Mouse (Mus musculus) thymus, postnatal 36 days (tissue): ENCODE data around the gene Rtkn2.
"Not testable (repeated sequence)": the region's sequence is repeated elsewhere in the genome, so short reads cannot be mapped to it uniquely, and the experiment has no call there.

Source experiments
- DNase-seq, 2 experiments: peaks; one replicate each; pipeline ENCODE4 v3.0.0; 2022; ENCODE audit warnings: mixed read lengths in 2 of 2

The Rtkn2 gene

GRCm38 (mm10) chr10:68081712-68082111 is 102.3 kb downstream of the Rtkn2 start:
- DNase-seq, result peak; percentile 47 to 67

GRCm38 (mm10) chr10:68085574-68085973 is 106.2 kb downstream of the Rtkn2 start:
- no peak for DNase-seq

- no peak for DNase-seq
Observed at GRCm38 (mm10) chr10:68086973-68087372, 107.6 kb downstream of the Rtkn2 start.

- no peak for DNase-seq
Observed at GRCm38 (mm10) chr10:68087722-68088121, 108.4 kb downstream of the Rtkn2 start.

- peak in 1 of 2 experiments; percentile 30 for DNase-seq
Observed at GRCm38 (mm10) chr10:68089435-68090196, 110.2 kb downstream of the Rtkn2 start.

DNA sequence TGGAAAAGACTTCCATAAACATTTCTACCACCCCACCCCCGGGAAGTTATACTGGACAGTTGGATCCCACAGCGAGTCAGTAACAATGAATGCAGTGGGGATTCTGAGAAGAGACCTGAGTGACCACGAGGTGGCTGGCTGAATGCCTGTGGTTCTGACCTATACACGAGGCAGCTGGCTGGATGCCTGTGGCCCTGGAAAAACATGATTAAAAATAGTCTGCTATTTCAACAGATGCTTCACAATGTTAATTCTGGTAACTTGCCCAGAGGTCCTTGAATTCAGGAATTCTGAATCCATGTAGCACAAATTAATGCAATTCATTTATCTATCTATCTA is 110.8 kb downstream of the Rtkn2 start:
- DNase-seq, result no peak

DNA sequence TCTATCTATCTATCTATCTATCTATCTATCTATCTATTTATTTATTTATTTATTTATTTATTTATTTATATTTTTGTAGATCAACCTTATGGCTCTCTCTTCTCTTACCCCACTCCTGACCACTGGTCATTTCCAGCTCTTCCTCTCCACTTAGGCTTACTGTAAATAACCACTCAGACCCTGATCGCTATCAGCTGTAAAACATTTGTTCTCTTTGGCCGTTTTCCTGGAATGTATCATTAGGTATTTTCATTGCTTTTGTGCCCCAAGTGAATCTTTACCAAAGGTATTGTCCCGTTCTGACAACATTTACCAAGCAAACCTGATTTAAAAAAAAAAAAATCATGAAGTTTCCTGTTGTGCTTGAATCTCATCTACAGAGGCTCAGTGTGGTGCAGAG is 111.2 kb downstream of the Rtkn2 start:
- no peak for DNase-seq

- no peak for DNase-seq
Observed at GRCm38 (mm10) chr10:68091011-68091410, 111.6 kb downstream of the Rtkn2 start.

GRCm38 (mm10) chr10:68091840-68092239 is 112.5 kb downstream of the Rtkn2 start:
- DNase-seq, result no peak

DNA sequence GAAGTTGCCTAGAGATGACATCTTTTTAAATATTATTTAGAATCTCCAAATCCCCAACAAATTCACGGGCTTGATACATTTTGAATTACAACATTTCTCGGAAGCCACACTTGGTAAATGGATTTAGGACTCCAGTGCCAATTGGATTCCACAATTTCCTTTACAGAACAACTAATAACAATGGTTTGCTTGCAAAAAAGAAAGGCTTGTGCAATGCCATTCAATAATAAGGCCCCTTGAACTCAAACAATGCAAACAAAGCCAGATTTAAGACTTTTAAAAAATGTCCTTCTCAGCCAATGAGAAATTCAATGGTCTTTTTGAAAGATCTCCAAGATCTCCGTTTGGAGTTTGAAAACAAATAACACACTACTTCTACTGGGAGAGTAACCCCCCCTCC is 114.1 kb downstream of the Rtkn2 start:
- no peak for DNase-seq

- no peak for DNase-seq
Observed at GRCm38 (mm10) chr10:68095136-68095535, 115.8 kb downstream of the Rtkn2 start.

DNA sequence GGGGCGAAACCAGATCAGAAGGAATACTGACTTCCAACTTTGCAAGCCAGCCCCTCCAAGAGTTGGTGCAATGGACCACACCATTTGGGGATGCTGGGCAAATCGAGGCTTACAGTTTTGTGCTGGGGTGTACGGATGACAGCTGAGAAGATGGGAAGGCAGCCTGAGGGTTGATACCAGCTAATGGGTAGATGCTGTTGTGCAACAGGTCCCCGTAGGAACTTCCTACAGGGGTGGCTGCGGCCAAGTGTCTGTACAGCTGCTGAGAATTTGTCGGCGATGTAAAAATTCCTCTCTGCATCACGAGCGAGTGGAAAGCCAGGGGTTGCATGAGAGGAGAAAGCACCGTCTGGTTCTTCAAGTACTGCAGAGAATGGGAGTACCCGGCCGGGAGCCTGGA is 117.0 kb downstream of the Rtkn2 start:
- no peak for DNase-seq

- DNase-seq, result no peak
Observed at GRCm38 (mm10) chr10:68097821-68098675, 118.7 kb downstream of the Rtkn2 start.

DNA sequence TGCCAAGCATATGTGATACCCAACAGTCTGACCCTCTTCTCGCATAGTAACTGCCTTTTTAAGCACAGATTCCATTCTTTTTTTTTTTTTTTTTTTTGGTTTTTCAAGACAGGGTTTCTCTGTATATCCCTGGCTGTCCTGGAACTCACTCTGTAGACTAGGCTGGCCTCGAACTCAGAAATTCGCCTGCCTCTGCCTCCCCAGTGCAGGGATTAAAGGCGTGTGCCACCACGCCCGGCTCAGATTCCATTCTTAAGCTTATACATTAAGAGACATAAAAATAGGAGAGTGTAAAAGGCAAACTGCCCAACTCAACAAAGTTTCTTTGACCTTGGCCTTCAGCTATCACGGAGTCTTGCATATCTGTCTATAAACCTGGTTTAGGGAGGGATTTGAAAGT is 120.4 kb downstream of the Rtkn2 start:
- DNase-seq, result not testable (repeated sequence)

DNA sequence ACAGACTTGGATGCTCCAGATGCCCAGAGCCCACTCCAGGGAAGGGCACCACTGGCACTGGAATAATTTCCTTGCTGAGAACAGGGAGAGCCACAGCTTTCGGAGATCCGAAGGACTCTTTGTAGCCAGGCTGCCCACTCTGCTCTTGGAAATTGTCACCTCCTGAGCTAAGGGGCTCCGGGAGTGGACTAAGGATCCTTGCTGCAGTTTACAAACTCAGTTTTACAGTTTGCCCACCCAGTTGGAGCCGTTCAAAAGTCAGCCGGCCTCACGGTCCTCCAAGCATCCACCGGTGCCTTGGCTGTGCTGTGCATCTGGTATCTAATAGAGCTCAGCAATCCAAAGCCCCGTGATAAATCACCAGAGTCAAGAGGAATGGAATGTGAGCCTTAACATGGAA is 121.1 kb downstream of the Rtkn2 start:
- DNase-seq, result no peak

DNA sequence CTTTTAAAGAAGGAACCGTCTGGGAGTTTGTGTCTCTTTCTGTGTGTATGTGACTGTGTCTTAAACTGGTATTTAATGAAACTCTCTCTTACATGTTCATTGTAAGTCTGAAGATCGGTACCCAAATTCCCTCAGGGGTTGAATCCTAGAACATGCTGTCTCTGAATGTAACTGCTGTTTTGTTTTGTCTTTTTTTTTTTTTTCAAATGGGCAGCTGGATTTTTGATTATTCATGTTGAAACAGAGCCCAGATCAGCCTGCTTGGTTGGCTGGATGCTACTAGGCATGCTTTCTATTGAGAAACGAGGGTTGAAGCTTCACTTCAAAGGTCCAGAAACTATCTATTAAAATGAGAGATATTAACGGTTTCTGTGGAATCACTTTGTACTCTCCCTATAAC is 121.9 kb downstream of the Rtkn2 start:
- no peak for DNase-seq

DNA sequence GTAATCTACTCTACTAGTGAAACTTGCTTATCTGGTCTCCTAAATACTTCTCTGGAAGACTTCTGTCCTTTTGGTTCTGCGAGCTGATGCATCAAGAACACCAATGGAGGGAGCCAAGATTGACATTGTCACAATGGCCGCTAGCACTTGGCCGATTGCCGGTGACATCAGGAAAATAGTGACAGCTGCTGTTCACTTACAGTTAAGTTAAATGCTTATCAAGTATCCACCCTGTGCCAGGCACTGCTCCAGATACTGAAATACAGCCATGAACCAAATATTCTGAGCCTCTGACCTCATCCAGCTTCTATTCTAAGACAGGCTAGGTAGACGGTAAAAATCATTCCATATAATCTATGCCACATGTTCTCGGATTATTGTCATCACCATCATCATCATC is 123.2 kb downstream of the Rtkn2 start:
- DNase-seq, result no peak

GRCm38 (mm10) chr10:68103078-68103855 is 123.9 kb downstream of the Rtkn2 start:
- DNase-seq, result no peak

DNA sequence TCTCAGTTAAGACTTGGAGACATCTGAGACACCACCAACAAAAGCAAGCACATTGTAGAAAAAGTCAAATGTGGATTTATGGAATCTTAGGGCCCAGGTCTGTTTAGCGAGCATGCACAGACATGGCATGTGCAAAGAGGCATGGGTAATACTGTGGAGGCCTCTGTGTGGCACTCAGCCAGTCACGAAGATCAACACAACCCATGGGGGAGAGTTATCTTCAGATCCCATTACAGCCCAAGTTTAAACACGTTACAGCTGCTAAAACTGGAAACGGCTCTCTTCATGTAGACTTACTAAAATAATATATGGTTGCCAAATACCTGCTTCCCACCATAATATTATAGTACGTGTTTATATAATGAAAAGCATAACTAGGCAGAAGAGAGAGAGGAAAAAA is 124.6 kb downstream of the Rtkn2 start:
- no peak for DNase-seq

DNA sequence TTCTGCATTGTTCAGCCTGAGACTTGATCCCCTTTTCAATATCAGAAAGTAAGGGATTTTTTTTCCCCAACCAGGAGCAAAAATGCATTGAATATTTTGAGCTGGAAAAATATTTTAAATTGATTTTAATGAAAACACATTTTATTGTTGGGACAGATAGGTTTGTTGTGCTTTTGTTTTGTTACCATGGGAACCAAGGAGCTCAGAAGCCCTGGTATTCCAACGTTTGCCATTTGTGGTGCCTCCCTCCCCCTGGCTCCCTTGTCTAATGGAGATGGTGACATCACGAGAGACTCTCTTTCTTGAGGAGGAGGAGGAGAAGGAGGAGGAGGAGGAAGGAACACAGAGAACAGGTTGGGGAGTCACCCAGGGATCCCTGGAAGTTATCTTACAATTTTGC is 125.1 kb downstream of the Rtkn2 start:
- DNase-seq, result no peak

DNA sequence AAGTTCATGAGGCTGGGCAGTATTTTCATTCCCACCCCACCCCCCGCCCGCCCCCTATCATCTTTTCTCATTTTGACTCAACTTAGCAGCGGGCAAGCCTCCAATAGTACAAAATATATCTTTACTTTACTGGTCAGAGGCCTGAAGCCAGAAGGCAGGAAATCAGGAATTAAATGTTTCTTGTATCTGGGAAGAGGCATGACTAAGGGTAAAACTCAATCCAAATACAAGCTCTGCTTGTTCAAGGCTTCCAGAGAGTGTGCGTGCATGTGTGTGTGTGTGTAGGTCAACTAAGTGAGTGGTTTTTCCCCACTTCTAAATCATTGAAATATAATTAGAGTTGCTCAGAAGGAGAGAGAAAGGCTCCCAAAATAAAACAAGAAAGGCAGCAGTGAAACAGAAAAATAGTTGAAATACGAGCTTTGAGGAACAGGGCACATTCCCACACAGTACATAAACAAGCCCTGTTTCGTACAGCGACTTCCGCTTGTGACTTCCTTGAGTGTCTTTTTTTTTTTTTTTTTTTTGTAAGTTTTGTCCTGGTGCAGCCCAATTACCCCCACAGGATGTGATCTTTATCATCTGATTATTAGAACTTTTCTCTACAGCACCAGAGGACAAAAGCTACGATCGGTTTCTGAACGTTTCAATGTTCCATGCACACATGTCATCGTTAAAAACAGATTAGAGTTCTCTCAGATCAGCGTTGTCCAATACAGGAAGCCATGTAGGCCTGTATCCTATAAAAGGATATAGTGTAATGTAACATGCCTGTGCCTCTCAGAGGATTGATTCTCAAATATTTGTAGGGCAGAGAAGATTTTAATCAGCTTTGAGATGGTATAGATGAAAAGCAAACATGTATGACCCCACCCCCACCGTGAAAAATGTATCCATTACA is 125.8 kb downstream of the Rtkn2 start:
- DNase-seq, result peak in 1 of 2 experiments; percentile 18

DNA sequence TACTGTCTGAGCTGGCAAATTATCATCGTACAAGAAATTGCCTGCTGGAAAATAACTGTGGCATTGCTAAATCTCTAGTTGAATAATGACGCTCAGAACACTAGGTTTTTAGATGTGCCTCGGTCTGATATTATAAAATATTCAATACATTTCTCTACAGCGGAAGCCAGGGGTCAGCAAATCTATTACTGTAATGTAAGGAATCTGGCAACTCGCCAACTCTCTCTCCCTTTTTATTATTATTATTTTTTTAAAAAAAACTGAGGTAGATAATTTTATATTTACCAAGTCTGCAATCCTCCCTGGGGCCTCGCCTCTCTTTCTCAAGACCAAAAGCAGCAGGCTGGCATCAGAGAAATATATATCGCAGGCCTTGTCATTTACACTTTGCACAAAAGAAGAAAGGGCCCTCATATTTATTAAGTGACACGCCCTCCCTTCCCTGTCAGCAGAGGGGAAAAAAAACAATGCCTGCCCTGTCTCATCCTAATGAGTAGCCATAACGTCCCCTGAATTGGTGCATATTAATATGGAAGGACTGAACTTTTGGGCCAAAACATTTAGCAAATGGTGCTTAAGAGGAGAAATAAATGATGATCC is 127.1 kb downstream of the Rtkn2 start:
- DNase-seq, result no peak
